Mouse (Mus musculus) ovary, adult 18-20 months (tissue): Measurements from ENCODE around the gene Hsf5.

Source experiments
- DNase-seq: peaks from one replicate; pipeline ENCODE4 v3.0.0; 2022; ENCODE audit warnings: low spot score, mixed read lengths

The Hsf5 gene

GRCm38 (mm10) chr11:87639206-87639605 lies 22.2 kb downstream of the Hsf5 start:
- peak; percentile 39 for DNase-seq

DNA sequence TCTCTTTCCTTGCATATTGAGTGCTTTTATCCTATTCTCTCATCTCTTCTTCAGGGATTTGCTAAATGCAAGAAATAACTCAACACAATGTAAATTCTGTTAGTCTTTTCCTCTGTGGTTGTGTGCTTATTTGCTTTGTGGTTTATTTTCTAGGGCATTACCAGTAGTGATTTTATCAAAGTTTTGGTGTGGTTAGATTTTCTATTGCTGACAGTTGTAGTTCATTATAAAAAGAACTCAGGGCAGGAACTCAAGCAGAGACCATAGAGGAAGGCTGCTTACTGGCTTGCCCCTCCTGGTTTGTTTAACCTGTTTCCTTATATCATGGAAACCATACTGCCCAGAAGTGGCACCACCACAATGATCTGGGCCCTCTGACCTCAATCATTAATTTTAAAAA lies 25.9 kb downstream of the Hsf5 start:
- DNase-seq, result no peak

DNA sequence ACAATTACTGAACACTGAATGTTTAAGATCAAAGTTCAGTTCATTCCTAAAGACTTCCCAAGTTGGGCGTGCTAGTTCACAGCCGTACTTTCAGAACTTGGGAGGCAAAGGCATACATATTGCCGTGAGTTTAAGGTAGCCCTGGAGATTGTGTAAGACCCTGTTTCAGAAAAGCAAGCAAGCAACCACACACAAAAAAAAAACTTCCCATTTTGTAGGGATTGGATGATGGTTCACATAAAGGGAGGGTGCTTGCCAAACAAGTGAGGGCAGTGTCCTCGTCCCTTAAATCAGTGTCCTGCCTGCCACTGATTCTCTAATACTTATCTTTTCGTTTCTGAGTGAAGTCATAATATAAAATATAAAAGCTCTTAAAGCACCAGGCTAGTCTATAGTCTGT lies 37.7 kb downstream of the Hsf5 start:
- DNase-seq, result no peak

- DNase-seq, result no peak
Measured at GRCm38 (mm10) chr11:87659216-87659615, 42.3 kb downstream of the Hsf5 start.

DNA sequence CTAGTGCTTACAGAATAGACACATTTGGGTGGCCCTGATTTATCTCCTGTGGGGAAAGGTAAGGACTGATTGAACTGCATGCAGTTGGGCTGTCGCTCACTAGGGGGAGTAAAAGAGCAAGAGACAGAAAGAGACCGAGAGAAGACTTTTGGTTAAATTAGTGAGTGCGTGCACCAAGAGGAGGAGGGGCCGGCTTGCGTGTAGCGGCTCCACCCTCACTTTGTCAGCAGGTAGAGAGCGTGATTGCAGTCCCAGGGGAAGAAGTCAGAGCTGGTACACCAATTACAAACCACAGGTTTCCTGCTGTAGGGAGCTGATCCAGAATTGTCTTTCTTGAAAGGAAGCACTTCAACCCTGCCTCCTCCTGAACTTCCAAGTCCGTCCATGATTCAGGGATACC lies 45.4 kb downstream of the Hsf5 start, which contains the start of gene Rnf43:
Gene Rnf43, plus strand, starts transcription at position 316 of the 400 bp plus-strand sequence.
- DNase-seq, result peak; percentile 73

DNA sequence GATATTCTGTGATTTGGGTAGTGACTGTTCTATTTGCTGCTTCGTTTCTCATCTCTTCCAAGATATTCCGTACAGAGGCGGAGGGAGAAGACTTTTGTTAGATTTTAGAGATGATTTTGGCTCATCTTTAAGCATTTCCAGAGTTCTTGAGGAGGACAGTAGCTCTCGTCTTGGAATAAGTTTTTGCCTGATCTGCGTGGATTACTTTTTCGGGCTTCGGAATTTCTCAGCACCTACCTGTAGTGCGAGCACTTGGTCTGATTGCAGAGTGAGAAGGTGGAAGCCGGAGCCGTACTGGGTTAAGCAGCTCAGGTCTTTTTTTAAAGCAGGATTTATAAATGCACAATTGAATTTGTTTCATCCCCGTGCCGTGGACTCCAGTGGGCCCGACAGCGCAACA lies 45.9 kb downstream of the Hsf5 start:
- DNase-seq, result no peak

DNA sequence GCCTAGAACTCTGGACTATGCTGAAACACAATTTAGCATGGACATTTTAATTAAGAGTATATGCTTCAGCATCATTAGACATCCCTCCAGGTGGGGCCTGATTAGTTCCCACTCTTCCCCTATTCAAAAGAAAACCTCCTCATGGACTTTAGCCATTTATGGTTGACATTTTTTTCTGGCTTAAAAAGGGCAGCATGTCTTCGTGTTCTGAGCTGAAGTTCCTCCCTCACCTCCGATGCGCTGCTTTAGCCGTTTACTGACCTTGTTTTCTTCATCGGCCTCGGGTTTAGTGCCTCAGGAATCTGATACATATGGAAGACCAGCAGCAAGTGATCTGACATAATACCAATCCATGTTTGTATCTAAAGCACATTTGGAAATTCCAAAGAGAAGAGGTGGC lies 47.0 kb downstream of the Hsf5 start:
- no peak for DNase-seq

DNA sequence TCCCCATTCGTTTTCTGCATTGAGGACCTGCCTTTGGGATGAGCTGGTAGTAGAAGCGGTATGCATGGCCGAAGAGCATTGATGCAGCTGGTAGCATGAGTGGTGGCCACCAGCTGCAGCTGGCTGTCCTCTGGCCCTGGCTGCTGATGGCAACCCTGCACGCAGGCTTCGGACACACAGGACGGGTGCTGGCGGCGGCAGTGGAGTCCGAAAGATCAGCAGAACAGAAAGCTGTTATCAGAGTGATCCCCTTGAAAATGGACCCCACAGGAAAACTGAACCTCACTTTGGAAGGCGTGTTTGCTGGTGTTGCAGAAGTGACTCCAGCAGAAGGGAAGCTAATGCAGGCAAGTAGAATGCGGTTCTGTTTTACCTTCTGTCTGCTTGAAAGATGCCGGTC lies 47.6 kb downstream of the Hsf5 start:
- no peak for DNase-seq

- DNase-seq, result no peak
Measured at GRCm38 (mm10) chr11:87665224-87665623, 48.3 kb downstream of the Hsf5 start.

GRCm38 (mm10) chr11:87665658-87666057 lies 48.7 kb downstream of the Hsf5 start:
- DNase-seq, result no peak

DNA sequence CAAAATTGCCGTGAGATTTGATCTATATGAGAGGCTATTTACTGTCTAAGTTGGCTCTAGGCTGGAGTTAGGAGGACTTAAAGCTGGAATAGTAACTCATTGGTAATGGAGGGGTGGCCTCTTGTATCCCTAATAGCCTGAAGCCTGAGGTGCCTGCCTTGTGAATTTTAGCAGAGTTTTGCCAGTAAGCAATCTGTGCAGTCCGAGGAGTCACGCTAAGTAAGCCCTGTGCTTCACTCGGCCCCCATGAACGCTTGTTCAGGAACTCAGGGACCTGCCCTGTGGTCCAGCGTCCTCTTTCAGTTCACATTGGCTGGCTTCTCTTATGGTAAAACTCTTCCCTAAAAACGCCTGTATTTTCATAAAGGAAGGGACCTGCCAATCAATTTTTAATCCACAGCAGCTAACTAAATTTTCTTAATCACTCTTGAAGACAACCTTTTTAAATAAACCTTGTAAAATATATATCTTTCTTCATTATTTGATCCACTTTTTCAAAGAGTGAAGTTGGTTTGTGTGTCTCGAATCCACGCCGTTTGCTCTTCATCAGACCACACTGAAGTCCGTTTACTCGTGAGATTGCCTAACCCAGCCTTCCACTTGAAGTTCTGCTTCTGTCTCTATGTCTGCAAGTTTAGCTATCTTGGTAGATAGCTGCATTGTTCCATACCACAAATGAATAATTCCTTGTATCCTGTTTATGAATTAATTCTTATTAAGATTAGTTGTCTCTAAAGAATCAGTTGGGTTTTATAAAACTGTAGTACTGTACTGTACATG lies 49.5 kb downstream of the Hsf5 start:
- no peak for DNase-seq

DNA sequence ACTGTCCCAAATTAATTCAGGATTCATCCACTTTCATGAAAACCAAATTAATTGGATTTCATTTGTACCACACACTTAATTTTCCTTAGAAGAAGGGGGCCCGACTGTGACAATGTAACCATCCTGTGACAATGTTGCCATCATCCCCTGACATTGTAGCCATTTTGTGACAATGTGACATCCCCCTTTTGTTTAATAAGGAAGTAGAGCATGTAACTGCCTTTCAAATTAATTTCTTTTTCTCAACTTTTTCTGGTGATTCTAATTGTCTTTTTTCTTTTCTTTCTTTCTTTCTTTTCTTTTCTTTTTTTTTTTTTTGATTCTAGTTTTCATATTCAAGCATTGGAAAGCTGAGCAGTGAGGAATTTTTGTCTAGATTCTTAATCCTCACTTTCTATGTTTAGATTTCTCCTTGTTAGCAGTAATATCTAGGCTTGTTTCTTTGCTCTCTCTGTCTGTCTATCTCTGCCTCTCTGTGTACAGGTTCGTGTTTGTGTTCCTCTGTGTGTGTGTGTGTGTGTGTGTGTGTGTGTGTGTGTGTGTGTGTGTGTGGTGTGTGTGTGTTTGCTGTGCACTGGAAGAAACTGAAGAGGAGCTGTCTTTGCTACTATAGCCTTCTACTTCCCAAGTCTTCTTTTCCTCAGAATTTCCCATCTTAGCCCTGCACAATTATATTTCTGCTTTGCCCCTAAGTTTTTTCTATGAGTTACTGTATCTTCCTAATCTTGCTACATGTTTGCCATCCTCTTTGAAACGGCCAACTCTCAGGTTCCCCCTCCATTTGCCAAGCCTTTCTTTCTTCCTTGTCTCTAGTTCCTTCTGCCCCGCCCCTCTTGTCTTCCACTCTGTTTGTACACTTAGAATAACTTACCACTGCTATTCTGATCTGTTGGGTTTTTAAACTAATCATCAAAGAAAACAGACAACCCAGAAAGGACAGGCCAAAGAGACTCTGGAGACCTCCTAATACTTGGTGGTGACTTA lies 50.4 kb downstream of the Hsf5 start:
- no peak for DNase-seq

DNA sequence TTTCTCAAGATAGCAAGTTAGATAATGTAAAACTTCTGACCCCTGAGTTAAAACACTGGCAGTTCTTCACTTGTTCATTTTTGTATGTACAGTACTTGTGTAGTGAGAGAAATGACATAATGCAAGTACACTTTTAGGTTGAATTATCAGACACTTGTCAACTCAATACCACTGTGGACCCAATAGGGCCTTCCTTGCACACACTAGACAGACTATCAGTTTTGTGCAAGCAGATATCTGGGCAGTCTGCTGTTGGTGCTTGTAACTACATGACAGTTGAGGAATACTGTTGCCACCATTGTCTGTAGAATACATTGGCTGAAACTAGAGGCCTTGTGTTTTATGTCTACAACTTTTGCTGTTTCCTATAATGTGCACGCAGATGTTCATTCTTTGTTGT lies 56.3 kb downstream of the Hsf5 start:
- DNase-seq, result no peak

- no peak for DNase-seq
Measured at GRCm38 (mm10) chr11:87675606-87676005, 58.6 kb downstream of the Hsf5 start.

GRCm38 (mm10) chr11:87677756-87678155 lies 60.8 kb downstream of the Hsf5 start:
- no peak for DNase-seq

DNA sequence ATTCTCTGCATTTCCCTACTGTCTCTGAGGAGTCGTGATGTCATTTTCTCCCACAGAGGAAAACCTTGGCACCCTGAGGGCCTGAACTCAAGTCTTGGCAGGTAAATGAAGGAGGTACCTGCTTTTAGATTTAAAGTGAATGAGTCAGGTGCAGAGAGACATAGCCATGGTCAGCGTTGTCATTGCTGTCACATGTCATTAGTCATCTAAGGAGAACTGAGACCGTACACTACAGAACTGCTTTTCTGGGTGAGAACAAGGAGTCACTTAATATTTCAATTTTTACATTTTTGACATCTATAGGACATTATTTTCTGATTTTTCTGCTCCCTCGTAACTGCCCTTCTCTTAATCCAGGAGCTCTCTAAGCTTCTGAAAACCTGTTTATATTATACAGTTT lies 61.6 kb downstream of the Hsf5 start:
- no peak for DNase-seq

DNA sequence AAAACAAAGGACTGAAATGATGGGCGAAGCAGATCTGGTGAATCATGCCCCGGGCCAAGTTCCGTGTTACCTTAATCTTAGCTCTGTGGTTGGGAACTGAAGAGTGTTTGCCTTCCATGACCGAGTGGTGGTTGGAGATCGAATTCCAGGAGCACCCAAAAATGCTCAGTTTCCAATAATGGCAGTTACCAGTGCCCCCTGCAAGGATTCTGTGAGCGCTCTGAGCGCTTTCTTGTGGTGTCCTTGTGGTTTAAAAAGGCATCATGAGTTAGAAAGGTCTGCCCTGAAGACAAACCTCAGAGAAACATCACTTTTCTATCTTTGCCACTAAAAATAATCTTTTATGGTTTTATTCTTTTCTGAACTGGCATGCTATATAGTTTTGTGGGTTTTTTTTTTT lies 62.0 kb downstream of the Hsf5 start:
- DNase-seq, result no peak

- no peak for DNase-seq
Measured at GRCm38 (mm10) chr11:87680786-87681185, 63.8 kb downstream of the Hsf5 start.

GRCm38 (mm10) chr11:87682096-87682495 lies 65.1 kb downstream of the Hsf5 start:
- DNase-seq, result no peak

GRCm38 (mm10) chr11:87682838-87683571 lies 66.0 kb downstream of the Hsf5 start:
- no peak for DNase-seq

DNA sequence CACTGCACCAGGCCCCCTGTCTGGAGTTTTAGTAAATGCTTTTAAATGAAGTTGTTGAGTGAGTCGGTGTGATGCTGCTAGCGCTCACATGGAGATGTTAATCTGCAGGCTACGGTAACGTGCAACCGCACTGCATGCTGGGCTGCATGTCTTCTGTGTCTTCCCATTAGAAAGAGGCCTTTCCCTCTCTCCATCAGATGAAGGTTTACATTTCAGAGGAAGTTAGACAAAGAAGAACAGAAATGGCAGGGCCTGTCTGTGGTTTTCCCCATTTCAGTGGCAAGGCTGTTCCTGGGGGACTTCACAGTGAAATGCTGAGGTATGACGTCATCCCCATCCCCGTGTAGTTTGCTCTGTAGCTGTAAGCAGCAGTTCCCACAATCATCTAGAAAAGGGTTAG lies 69.4 kb downstream of the Hsf5 start:
- DNase-seq, result no peak
